Mouse (Mus musculus): ENCODE data around the gene Ifnk. TPM values are rescaled to one million over a fixed set of nuclear protein-coding genes. Genes with fewer than 3 reads are reported as not detected.

Gene Ifnk
- polyA plus RNA-seq, 1 experiment from 2014 or later = 0.46 TPM

- Histone ChIP-seq H3K9me3 (no peaks in the 10 kb centered on the region), H3K27me3 (no peaks in the 10 kb centered on the region), H3K4me2 (replicated peaks) (no peak overlapping the region), H3K4me1 (0 out of 2 replicates have a peak, but pooled peaks cover 4% of the 10 kb centered on the region), H3K4me3 (no peak overlapping the region), H3K9ac (replicated peaks) (no peak overlapping the region), H3K36me3 (no peaks in the 10 kb centered on the region), H3K27ac (replicated peaks) (no peak overlapping the region)
- WGBS = 87% methylated on average over 3 of the region's 3 CpGs
- no peak for ATAC-seq (ENCODE audit: low FRiP score, low read depth)
These were observed 14.1 kb downstream of the Ifnk start for GRCm38 (mm10) chr4:35165947-35166346.

DNA sequence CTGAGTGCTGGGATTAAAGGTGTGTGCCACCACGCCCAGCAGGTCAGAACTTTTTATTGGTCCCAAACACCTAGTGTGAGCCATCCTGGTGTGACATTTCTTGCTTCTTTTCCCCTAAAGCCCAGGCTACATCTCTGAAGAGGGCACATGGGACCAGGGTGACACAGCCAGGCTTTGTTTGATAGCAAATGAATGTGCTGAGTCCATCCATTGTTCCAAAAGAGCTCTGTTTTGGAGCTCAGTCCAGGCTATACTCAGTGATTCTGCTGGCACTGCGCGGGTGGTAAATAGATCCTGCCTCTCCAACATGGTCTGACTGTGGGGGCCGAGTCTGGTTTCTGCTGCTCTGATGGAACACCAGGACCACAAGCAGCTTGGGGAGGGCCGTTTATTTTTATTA, 16.0 kb downstream of the Ifnk start:
- WGBS = 87% methylated on average over 5 of the region's 5 CpGs
- Histone ChIP-seq H3K27ac (replicated peaks) (no peak overlapping the region), H3K9ac (replicated peaks) (no peak overlapping the region), H3K4me3 (no peak overlapping the region), H3K4me1 (0 out of 2 replicates have a peak, but pooled peaks cover 4% of the 10 kb centered on the region), H3K27me3 (no peaks in the 10 kb centered on the region), H3K9me3 (no peaks in the 10 kb centered on the region), H3K36me3 (no peaks in the 10 kb centered on the region), H3K4me2 (replicated peaks) (no peak overlapping the region)
- no peak for ATAC-seq (ENCODE audit: low FRiP score, low read depth)

GRCm38 (mm10) chr4:35169571-35170125, 17.8 kb downstream of the Ifnk start:
- H3K27ac ChIP-seq (replicated peaks) = no peak overlapping the region
- H3K4me1 ChIP-seq = 0 out of 2 replicates have a peak, but pooled peaks cover 4% of the 10 kb centered on the region
- H3K36me3 ChIP-seq = no peaks in the 10 kb centered on the region
- no peak overlapping the region for H3K4me2 ChIP-seq (replicated peaks)
- no peak overlapping the region for H3K9ac ChIP-seq (replicated peaks)
- WGBS = 79% methylated on average over 13 of the region's 13 CpGs
- H3K27me3 ChIP-seq = no peaks in the 10 kb centered on the region
- H3K4me3 ChIP-seq = no peak overlapping the region
- ATAC-seq (ENCODE audit: low FRiP score, low read depth) = no peak
- H3K9me3 ChIP-seq = no peaks in the 10 kb centered on the region

DNA sequence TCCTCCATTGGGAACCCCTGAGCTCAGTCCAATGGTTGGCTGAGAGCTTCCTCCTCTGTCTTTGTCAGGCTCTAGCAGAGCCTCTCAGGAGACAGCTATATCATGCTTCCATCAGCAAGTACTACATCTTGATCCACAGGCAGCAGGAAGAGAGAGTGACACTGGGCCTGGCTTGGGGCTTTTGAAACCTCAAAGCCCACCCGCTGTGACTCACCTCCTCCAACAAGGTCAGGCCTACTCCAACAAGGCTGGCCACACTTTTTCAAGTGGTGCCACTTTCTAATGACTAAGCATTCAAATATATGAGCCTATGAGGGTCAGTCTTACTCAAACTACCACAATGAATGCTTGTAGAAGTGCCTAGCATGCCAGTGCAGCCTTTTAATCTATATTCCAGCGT, 20.6 kb downstream of the Ifnk start:
- no peaks in the 10 kb centered on the region for H3K36me3 ChIP-seq
- ATAC-seq (ENCODE audit: low FRiP score, low read depth) = no peak
- no peak overlapping the region for H3K9ac ChIP-seq (replicated peaks)
- H3K27ac ChIP-seq (replicated peaks) = no peak overlapping the region
- H3K27me3 ChIP-seq = no peaks in the 10 kb centered on the region
- H3K4me3 ChIP-seq = no peak overlapping the region
- no peak overlapping the region for H3K4me2 ChIP-seq (replicated peaks)
- H3K9me3 ChIP-seq = no peaks in the 10 kb centered on the region
- 0 out of 2 replicates have a peak, but pooled peaks cover 4% of the 10 kb centered on the region for H3K4me1 ChIP-seq
- WGBS = 91% methylated on average over 2 of the region's 2 CpGs

DNA sequence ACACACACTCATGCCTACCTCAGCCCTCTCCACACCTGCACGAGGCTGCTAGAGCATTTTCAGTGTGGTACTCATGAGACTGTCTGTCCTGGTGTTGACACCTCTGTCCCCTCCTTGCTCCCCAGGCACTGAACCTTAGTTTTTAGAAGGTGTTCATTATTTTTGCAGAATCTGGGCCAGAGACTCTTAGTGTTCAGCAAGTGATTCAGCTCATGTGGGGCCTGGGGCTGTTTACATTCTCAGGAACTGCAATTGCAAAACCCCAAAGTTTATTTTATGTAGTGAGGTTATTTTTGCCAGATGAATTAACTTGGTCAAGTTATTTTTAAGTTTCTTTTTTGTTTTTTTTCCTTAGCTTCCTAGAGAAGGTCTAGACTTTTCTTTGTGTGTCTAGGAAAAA, 21.7 kb downstream of the Ifnk start:
- no peak overlapping the region for H3K27ac ChIP-seq (replicated peaks)
- H3K4me3 ChIP-seq = no peak overlapping the region
- H3K27me3 ChIP-seq = no peaks in the 10 kb centered on the region
- H3K9me3 ChIP-seq = no peaks in the 10 kb centered on the region
- no peak overlapping the region for H3K4me2 ChIP-seq (replicated peaks)
- H3K36me3 ChIP-seq = no peaks in the 10 kb centered on the region
- 73% methylated on average over 1 of the region's 1 CpGs for WGBS
- no peak for ATAC-seq (ENCODE audit: low FRiP score, low read depth)
- no peak overlapping the region for H3K9ac ChIP-seq (replicated peaks)
- H3K4me1 ChIP-seq = 0 out of 2 replicates have a peak, but pooled peaks cover 4% of the 10 kb centered on the region

DNA sequence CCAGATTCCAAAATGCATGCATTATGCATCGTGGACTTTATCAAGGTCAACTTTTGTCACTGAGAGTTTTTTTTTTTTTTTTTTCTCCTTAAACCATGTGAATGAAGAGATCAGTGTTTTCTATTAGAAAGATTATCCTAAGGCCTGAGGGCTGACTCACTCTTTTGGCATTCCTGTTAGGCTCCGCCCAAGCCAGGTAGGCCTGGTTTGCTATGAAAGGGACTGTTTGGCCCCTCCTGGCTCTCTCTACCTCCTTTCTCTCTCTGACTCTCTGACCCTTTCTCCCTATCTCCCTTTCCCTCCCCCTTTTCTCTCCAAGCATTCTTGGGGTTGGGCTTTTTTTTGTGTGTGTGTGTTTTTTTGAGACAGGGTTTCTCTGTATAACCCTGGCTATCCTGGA, 23.7 kb downstream of the Ifnk start:
- no peak overlapping the region for H3K27ac ChIP-seq (replicated peaks)
- no peaks in the 10 kb centered on the region for H3K9me3 ChIP-seq
- ATAC-seq (ENCODE audit: low FRiP score, low read depth) = no peak
- H3K4me3 ChIP-seq = no peak overlapping the region
- H3K27me3 ChIP-seq = no peaks in the 10 kb centered on the region
- H3K9ac ChIP-seq (replicated peaks) = no peak overlapping the region
- no peak overlapping the region for H3K4me2 ChIP-seq (replicated peaks)
- H3K4me1 ChIP-seq = no peaks in the 10 kb centered on the region
- WGBS = 89% methylated on average over 2 of the region's 2 CpGs
- no peaks in the 10 kb centered on the region for H3K36me3 ChIP-seq

- ATAC-seq (ENCODE audit: low FRiP score, low read depth) = no peak
- WGBS = 78% methylated on average over 12 of the region's 12 CpGs
- Histone ChIP-seq H3K9me3 (no peaks in the 10 kb centered on the region), H3K27me3 (no peaks in the 10 kb centered on the region), H3K4me3 (no peak overlapping the region), H3K9ac (replicated peaks) (no peak overlapping the region), H3K27ac (replicated peaks) (no peak overlapping the region), H3K36me3 (no peaks in the 10 kb centered on the region), H3K4me2 (replicated peaks) (no peak overlapping the region), H3K4me1 (no peaks in the 10 kb centered on the region)
These were observed 26.2 kb downstream of the Ifnk start for GRCm38 (mm10) chr4:35177926-35178645.

DNA sequence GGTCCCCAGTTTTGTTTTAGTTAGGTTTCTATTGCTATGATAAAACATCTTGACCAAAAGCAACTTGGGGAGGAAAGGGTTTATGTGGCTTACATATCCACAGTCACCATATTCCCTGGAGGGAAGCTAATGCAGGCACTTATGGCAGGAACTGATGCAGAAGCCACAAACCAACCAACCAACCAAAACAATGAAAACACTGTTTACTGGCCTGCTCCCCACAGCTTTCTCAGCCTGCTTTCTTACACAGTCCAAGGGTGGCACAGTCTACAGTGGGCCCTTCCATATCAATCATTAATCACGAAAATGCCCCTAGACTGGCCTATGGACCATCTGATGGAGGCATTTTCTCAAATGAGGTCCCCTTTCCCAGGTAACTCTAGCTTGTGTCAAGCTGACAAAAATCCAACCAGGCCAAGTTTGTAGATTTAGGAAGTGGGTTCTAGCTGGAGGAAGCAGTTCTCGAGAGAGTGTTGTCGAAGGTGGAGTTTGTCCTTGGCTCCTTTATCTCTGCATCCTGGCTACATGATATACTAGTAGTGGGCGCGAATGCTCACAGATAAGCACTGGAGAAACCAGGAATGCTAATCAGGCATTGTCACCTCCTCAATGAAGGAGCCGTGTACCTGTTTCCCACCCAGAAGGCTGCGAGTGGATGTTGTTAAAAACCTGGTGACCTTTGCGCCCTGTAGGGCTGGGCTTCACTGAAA, 35.9 kb downstream of the Ifnk start:
- H3K4me3 ChIP-seq = no peak overlapping the region
- no peak overlapping the region for H3K4me2 ChIP-seq (replicated peaks)
- WGBS = 91% methylated on average over 8 of the region's 8 CpGs
- no peak overlapping the region for H3K9ac ChIP-seq (replicated peaks)
- no peaks in the 10 kb centered on the region for H3K4me1 ChIP-seq
- no peak overlapping the region for H3K27ac ChIP-seq (replicated peaks)
- no peak for ATAC-seq (ENCODE audit: low FRiP score, low read depth)
- H3K27me3 ChIP-seq = no peaks in the 10 kb centered on the region
- H3K9me3 ChIP-seq = 0 out of 2 replicates have a peak, but pooled peaks cover 3% of the 10 kb centered on the region
- 0 out of 2 replicates have a peak, but pooled peaks cover 5% of the 10 kb centered on the region for H3K36me3 ChIP-seq

DNA sequence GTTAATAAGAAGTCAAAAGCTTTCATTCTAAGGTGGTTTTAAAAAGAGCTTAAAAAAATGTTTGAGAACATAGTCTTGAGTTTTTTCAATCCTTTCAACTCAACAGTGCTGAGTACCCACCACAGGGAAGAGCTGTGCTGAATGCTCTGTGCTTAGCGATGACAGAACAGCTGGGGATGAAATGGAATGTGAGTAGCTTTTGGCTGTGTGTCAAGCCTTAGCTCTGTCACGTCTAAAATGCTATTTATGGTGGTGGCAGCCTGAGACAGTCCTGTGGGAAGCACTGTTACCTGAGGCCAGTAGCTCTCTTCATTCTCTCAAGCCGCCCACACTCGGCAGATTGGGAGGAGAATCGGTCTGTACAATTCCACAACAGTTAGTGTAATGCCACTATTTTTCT, 37.9 kb downstream of the Ifnk start:
- WGBS = 83% methylated on average over 5 of the region's 5 CpGs
- ATAC-seq (ENCODE audit: low FRiP score, low read depth) = no peak
- no peak overlapping the region for H3K4me2 ChIP-seq (replicated peaks)

GRCm38 (mm10) chr4:35192725-35193124, 40.9 kb downstream of the Ifnk start:
- Histone ChIP-seq H3K27ac (replicated peaks) (no peak overlapping the region), H3K36me3 (peaks cover 17% of the 10 kb centered on the region), H3K4me1 (no peaks in the 10 kb centered on the region), H3K4me3 (no peak overlapping the region), H3K4me2 (replicated peaks) (no peak overlapping the region), H3K9me3 (no peaks in the 10 kb centered on the region), H3K9ac (replicated peaks) (no peak overlapping the region), H3K27me3 (no peaks in the 10 kb centered on the region)
- WGBS = 44% methylated on average over 7 of the region's 7 CpGs
- ATAC-seq (ENCODE audit: low FRiP score, low read depth) = 0 out of 2 replicates have a peak, but pooled peaks have one; percentile 30

More for the DNA sequence above, 37.9 kb downstream of the Ifnk start:
- Histone ChIP-seq H3K4me1 (no peaks in the 10 kb centered on the region), H3K9me3 (0 out of 2 replicates have a peak, but pooled peaks cover 3% of the 10 kb centered on the region), H3K9ac (replicated peaks) (no peak overlapping the region), H3K36me3 (peaks cover 10% of the 10 kb centered on the region; the same call in 1 of the 2 replicates), H3K27me3 (no peaks in the 10 kb centered on the region), H3K4me3 (no peak overlapping the region), H3K27ac (replicated peaks) (no peak overlapping the region)

- H3K4me3 ChIP-seq = no peak overlapping the region
- H3K9ac ChIP-seq (replicated peaks) = no peak overlapping the region
- no peaks in the 10 kb centered on the region for H3K27me3 ChIP-seq
- peaks cover 53% of the 10 kb centered on the region for H3K36me3 ChIP-seq
- H3K4me1 ChIP-seq = no peaks in the 10 kb centered on the region
- WGBS = 95% methylated on average over 5 of the region's 5 CpGs
- ATAC-seq (ENCODE audit: low FRiP score, low read depth) = no peak
- no peak overlapping the region for H3K4me2 ChIP-seq (replicated peaks)
- no peak overlapping the region for H3K27ac ChIP-seq (replicated peaks)
- no peaks in the 10 kb centered on the region for H3K9me3 ChIP-seq
These were observed 49.8 kb downstream of the Ifnk start for GRCm38 (mm10) chr4:35201700-35202099.
